Mouse (Mus musculus) frontal cortex, postnatal 14 days (tissue): ENCODE data around the gene Poln.

Experiments
- DNase-seq, 2 experiments: peaks; one replicate each; pipeline ENCODE4 v3.0.0; 2022; ENCODE audit warnings: low spot score in 2 of 2

Gene Poln

GRCm38 (mm10) chr5:34186961-34187391 is 17.7 kb upstream of the Poln start:
- peak in 1 of 2 experiments; percentile 17 for DNase-seq

DNA sequence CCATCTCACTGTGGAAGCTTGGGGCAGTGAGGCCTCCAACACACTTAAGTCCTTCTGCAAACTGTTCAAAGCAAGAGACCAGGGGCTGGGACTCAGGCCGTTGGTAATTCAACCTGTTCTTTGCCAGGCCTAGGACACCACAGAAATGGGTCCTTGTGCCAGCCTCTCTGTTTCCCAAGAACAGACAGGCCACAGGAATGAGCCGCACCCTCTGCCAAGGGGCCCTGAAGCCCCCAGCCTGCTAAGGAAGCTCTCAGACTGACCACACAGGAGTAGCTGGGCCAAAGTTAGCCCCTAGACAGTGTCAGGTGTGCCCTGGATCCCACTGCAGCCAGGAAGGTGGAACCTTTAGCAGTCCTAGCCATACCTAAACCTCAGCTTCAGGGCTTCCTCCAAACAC is 17.1 kb upstream of the Poln start:
- DNase-seq: peak in 1 of 2 experiments; percentile 4

- DNase-seq: peak in 1 of 2 experiments; percentile 4
Measured at GRCm38 (mm10) chr5:34185791-34186190, 16.5 kb upstream of the Poln start.

GRCm38 (mm10) chr5:34185051-34185580 is 15.9 kb upstream of the Poln start:
- DNase-seq: peak; percentile 2

- DNase-seq: peak in 1 of 2 experiments; percentile 4
Measured at GRCm38 (mm10) chr5:34183976-34184375, 14.7 kb upstream of the Poln start.

DNA sequence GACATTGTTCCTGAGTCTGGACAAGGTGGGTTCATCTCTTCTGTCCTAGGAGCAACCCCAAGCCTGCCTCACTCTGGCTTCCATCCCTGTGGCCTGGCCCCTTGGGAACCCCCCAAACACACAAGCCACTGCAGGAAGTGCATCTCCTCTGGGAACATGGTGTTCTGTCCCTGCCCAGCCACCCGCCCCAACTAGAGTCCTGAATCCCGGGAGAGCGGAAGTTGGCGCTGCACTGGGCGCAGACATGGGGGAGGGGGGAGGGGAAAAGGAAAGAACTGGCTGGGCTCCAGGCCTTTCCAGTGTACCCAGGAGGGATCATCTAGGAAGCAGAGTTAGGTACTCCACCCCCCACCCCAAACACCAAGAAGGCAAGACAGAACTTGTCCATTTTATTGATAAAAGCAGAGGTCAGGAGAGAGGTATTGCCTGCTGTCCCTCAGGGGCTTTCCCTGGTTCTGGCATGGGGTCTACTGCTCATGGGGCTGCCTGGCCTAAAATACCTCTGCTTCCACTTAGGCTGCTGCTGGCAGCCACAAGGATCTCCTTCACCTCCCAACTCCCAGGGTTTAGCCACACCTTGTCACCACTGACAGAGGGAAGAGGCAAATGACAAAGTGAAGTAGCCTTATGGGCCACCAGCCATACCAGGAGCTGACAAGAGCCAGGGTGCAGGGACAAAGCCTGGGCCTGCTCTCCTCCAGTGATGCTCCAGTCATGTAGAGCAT is 14.1 kb upstream of the Poln start:
- peak; percentile 8 to 9 for DNase-seq

DNA sequence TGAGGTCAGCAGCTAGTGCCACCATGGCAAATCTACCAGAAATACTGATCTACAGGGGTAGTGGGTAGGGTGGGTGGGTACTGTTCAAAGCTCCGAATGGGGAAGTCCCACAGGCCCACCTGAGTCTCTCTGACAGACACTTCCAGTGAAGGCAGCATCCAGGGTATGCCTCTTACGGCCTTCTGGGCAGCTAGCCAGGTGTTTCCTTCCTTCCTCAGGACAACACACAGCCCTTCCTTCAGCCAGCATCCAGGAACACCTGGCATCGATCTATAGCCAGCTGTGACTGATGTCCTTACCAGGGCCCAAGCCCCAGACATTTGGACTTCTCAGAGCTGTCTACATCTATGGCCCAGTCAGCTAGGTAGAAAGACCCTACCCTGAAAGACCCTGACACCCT is 13.2 kb upstream of the Poln start:
- peak; percentile 3 to 5 for DNase-seq

- DNase-seq: peak in 1 of 2 experiments; percentile 2
Measured at GRCm38 (mm10) chr5:34177821-34178220, 8.6 kb upstream of the Poln start.

DNA sequence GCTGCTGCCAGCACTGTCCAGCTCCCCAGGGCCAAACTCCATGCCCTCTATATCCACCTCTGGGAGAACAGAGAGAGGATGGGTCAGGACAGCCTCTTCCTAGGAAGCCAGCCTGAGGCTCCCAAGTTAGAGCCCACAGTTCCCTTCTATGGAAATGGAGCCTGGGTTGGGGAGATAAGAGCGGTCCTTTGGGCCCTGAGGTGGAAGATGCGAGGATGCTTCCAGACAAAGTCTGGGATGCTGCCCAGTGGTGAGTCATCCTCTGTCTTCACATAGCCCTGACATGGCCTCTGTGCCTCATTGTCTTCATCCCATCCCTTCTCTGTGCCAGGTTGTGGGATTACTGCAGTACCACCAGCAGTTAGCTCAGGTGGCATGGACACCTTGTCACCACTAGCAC is 7.8 kb upstream of the Poln start:
- peak in 1 of 2 experiments; percentile 3 for DNase-seq

DNA sequence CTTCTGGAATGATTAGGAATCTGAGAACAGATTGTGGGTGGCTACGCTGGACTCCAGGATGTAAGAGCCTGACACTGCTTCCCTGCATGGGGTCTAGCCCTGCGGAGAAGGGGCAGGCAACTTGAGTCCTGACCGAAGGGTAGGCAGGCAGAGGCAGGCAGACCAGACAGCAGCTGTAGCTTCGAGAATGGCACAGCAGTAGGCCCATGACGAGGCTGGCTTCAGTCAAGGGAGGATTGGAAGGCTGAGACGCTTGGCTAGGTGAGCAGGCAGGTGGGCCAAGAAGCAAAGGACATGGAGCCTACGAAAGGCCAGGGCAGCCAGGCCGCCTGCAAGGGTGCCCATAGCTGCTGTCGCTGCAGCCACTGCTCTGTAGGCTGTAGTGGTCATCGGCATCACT is 7.4 kb upstream of the Poln start:
- no peak for DNase-seq

DNA sequence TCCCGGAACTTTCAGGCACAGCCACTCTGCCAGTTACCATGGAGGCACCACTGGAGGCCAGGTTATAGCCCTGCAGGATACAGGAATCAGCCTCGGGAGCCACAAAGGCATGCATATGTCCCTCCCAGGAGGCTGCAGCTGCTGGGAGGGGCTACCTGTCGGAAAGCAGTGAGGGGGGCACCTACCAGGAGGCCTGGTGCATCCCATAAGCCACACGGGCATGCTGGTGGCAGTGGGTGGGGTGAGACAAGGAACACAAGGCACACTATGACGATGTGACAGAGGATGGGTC is 6.1 kb upstream of the Poln start:
- peak in 1 of 2 experiments; percentile 3 for DNase-seq

DNA sequence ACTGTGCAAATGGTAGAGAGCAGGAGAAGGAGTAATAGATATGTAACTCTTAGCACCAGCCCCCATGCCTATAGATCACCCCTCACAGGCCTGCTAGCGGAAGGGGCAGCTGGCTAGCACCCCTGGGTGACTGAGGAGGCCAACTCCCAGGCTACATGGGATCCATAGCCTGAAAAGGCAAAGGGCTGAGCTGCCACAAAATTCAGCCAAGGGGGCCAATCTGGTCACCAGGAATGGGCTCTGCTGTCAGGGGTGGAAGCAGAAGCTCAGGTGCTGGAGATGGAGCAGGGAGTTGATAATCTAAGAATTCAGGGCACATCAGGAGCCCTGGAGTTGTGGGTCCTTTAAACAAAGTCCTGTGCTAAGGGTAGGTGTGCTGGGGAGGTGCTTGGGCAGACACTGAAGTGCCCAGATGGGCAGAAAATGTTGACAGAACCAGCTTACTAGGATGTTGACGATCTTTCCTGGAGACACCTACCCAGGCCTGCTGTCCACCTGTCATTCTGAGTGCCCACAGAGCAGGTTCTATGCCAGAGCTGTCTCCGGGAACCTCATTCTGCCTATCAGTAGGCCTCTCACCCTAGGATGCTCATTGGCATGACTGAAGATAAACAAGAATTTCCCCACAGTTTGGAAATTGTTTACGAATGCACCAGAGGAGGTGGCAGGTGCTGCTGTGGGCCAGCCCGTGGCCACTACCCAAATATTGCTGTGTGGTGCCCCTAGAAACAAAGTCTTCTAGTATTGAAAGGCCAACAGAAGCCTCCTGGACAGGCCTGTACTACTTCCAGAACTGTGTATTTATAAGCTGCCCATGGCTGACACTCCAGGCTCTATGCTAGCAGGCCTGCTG is 5.5 kb upstream of the Poln start:
- no peak for DNase-seq

GRCm38 (mm10) chr5:34174021-34174420 is 4.8 kb upstream of the Poln start:
- DNase-seq: no peak

DNA sequence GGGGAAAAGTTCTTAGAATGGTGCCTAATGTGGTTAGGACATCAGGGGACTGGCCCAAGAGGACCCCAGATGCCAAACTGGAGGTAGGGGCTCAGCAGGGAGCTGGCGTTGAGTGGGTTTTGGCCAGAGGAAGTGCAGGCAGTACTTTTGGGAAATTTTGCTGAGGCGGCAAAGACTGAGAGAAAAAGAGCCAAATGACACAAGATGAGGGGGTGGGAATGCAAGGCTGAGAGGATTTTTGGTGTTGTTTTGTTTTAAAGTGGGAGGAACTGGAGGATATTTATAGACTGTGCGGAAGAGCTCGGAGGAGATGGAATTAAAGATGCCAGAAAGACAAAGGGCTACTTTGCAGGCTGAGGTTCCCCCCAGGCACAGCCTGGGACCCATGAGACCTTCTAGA is 1.5 kb upstream of the Poln start:
- DNase-seq: no peak

- DNase-seq: no peak
Measured at GRCm38 (mm10) chr5:34169954-34170353, 706 bp upstream of the Poln start.

DNA sequence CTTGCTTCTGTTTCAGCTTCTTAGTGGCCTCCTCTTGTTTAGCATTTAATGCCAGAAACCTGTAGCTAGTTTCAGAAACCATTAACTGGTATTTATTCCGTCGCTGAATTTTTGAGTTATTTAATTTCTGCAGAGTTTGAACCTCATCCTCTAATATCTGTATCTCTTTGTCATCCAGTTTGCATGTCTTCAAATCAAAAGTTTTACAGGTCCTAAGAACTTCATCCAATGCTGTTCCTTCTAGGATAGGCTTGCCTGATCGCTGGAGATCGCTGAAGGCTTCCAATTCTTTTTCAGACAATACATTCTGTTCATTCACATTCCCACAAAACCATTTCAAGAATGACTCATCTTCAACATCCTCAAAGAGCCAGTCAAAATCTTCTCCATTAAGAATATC is 1.4 kb downstream of the Poln start:
- no peak for DNase-seq

- no peak for DNase-seq
Measured at GRCm38 (mm10) chr5:34165793-34166192, 3.5 kb downstream of the Poln start.

- DNase-seq: no peak
Measured at GRCm38 (mm10) chr5:34148476-34148875, 20.8 kb downstream of the Poln start.

GRCm38 (mm10) chr5:34147554-34147953 is 21.7 kb downstream of the Poln start:
- no peak for DNase-seq

- DNase-seq: peak in 1 of 2 experiments; percentile 11
Measured at GRCm38 (mm10) chr5:34139751-34140150, 29.5 kb downstream of the Poln start.

GRCm38 (mm10) chr5:34132731-34133130 is 36.5 kb downstream of the Poln start:
- DNase-seq: no peak

DNA sequence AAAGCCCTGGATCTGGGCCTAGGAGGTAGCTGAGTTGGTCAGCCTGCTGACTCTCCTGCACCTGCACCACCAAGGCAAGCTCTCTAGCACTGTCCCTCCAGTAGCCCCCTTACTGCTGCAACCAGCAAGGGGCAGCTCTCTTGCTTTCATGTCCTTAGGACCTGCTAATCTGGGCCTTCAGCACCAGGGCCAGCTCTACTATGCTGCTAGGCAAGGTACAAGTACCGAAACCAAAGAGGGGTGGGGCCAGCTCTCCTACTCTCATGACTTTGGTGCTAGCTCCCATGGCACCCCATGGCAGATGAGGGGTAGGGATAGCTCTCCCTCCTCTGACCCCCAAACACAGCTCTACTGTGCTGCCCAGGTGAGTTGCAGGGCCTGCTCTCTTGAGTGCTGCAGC is 45.1 kb downstream of the Poln start:
- no peak for DNase-seq
